Mouse (Mus musculus) ES-Bruce4 (cell line): Measurements from ENCODE around the gene Scube1. TPM values are rescaled to one million over a fixed set of nuclear protein-coding genes. Genes with fewer than 3 reads are reported as not detected.

Experiments
- H3K27ac ChIP-seq: 2 replicates; pipeline ENCODE4 v1.5.1; 2012; ENCODE audit warnings: low read length, inconsistent platforms; ENCODE audit not compliant: insufficient read depth
- H3K27me3 ChIP-seq: 2 replicates; pipeline ENCODE4 v1.6.1; 2012; ENCODE audit warnings: mild to moderate bottlenecking, low read length, inconsistent platforms; ENCODE audit not compliant: control insufficient read depth, poor library complexity, insufficient read depth, severe bottlenecking
- H3K36me3 ChIP-seq: 2 replicates; pipeline ENCODE4 v1.6.1; 2012; ENCODE audit warnings: inconsistent platforms, mild to moderate bottlenecking, low read length, moderate library complexity; ENCODE audit not compliant: control insufficient read depth, poor library complexity, insufficient read depth, severe bottlenecking
- H3K4me1 ChIP-seq: one replicate; pipeline ENCODE4 v1.8.1; 2011; ENCODE audit warnings: low read length; ENCODE audit not compliant: control insufficient read depth, insufficient read depth
- H3K4me3 ChIP-seq: 2 replicates; pipeline ENCODE4 v1.5.1; 2011; ENCODE audit warnings: low read depth, mild to moderate bottlenecking, low read length
- H3K9ac ChIP-seq: 2 replicates; pipeline ENCODE4 v1.6.1; 2012; ENCODE audit warnings: low read depth, mild to moderate bottlenecking, inconsistent platforms; ENCODE audit not compliant: poor library complexity, severe bottlenecking
- H3K9me3 ChIP-seq: replicated peaks from 2 replicates; pipeline ENCODE4 v1.6.1; 2012; ENCODE audit warnings: mild to moderate bottlenecking, low read length, inconsistent platforms; ENCODE audit not compliant: control insufficient read depth, poor library complexity, insufficient read depth, severe bottlenecking
- CTCF ChIP-seq: IDR thresholded peaks from one replicate; pipeline ENCODE4 v1.8.1; 2011; ENCODE audit warnings: low read depth, low read length
- EP300 ChIP-seq: IDR thresholded peaks from 2 replicates; pipeline ENCODE4 v1.6.1; 2011; ENCODE audit warnings: low read depth, low read length; ENCODE audit not compliant: insufficient read depth
- POLR2A ChIP-seq: IDR thresholded peaks from one replicate; pipeline ENCODE4 v1.8.1; 2011; ENCODE audit warnings: low read length; ENCODE audit not compliant: insufficient read depth
- polyA plus RNA-seq: library from polyadenylated mRNA; stranded (reverse); fragments of >200 nt; gene quantifications from 2 replicates; pipeline ENCODE4 v1.2.4, GENCODE M21; 2011; ENCODE audit warnings: low read depth; ENCODE audit not compliant: missing spikeins, insufficient read depth, insufficient read length

Gene Scube1
- polyA plus RNA-seq, 1 experiment, result 0.51 TPM

DNA sequence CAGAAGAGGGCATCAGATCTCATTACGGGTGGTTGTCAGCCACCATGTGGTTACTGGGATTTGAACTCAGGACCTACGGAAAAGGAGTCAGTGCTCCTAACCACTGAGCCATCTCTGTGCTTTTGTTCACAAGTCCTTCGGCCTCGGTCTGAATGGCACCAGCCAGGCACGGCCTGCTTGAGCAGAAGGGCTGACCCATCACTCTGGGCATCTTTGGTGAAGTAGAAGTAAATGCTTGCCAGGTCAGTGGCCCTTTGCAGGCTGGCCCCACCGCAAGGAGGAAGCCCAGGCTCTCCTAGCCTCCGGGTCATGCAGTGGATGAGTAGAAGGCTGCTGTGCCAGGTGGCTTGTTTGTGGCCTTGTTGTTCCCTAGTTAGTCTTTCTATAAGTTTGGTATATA is 121.4 kb downstream of the Scube1 start:
- H3K4me1 ChIP-seq, result no peaks in the 10 kb centered on the region
- H3K27me3 ChIP-seq, result no peaks in the 10 kb centered on the region
- no peak overlapping the region for H3K9ac ChIP-seq
- H3K4me3 ChIP-seq, result no peak overlapping the region
- H3K9me3 ChIP-seq, result no peaks in the 10 kb centered on the region
- TF ChIP-seq POLR2A, result no peak
- TF ChIP-seq EP300, result no peak
- no peak for TF ChIP-seq CTCF
- no peak overlapping the region for H3K27ac ChIP-seq
- H3K36me3 ChIP-seq, result no peaks in the 10 kb centered on the region

GRCm38 (mm10) chr15:83603046-83603396 is 121.8 kb downstream of the Scube1 start:
- H3K4me1 ChIP-seq, result no peaks in the 10 kb centered on the region
- H3K9ac ChIP-seq, result no peak overlapping the region
- TF ChIP-seq POLR2A (no peak), CTCF (peak; percentile 5), EP300 (no peak)
- H3K4me3 ChIP-seq, result no peak overlapping the region
- no peaks in the 10 kb centered on the region for H3K9me3 ChIP-seq
- H3K27me3 ChIP-seq, result no peaks in the 10 kb centered on the region
- no peak overlapping the region for H3K27ac ChIP-seq
- no peaks in the 10 kb centered on the region for H3K36me3 ChIP-seq

- Histone ChIP-seq H3K9ac (no peak overlapping the region), H3K4me1 (no peaks in the 10 kb centered on the region), H3K4me3 (no peak overlapping the region), H3K27ac (no peak overlapping the region), H3K27me3 (no peaks in the 10 kb centered on the region), H3K36me3 (no peaks in the 10 kb centered on the region), H3K9me3 (no peaks in the 10 kb centered on the region)
- TF ChIP-seq CTCF (no peak), EP300 (no peak), POLR2A (no peak)
Observed at GRCm38 (mm10) chr15:83602372-83603045, 122.3 kb downstream of the Scube1 start.

DNA sequence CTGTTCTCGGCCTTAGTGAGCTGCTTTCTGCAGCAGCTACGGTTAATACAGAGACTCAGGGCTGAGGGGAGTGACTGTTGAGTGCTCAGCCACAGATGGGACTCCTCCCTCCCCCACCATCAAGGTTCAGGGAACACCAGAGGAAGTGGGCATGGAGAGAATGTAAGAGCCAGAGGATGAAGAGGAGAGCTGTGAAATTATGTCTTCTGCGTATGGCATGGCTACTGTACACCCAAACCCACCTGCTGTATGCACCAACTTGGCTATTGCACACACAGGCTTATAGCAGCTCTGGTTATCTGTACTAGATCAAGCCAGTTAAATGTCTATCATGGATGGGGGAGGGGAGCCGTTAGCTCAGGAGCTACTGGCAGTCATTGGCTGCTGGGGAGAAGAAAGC is 123.6 kb downstream of the Scube1 start:
- H3K4me3 ChIP-seq, result no peak overlapping the region
- no peak overlapping the region for H3K9ac ChIP-seq
- H3K36me3 ChIP-seq, result no peaks in the 10 kb centered on the region
- H3K27me3 ChIP-seq, result no peaks in the 10 kb centered on the region
- H3K4me1 ChIP-seq, result no peaks in the 10 kb centered on the region
- no peaks in the 10 kb centered on the region for H3K9me3 ChIP-seq
- TF ChIP-seq EP300 (no peak), CTCF (no peak), POLR2A (no peak)
- no peak overlapping the region for H3K27ac ChIP-seq

DNA sequence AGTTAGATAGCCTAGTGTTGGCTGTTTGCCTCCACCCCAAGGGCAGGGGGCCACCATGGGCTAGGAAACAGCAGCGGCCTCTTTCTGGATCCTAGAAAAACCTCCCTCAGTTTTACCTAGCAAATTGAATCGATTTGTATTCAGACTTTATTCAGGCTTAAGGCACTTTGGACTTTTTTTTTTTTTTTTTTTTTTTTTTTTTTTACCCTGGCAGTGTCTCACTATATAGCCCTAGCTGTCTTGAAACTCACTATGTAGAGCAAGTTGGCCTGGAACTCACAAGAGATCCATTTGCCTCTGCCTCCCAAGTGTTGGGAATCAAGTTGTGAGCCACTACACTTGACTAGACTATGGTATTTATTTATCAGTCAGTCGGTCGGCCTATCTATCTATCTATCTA is 128.0 kb downstream of the Scube1 start:
- H3K36me3 ChIP-seq, result no peaks in the 10 kb centered on the region
- no peak overlapping the region for H3K27ac ChIP-seq
- no peak overlapping the region for H3K4me3 ChIP-seq
- H3K4me1 ChIP-seq, result no peaks in the 10 kb centered on the region
- H3K9ac ChIP-seq, result no peak overlapping the region
- TF ChIP-seq POLR2A, result no peak
- no peaks in the 10 kb centered on the region for H3K27me3 ChIP-seq
- H3K9me3 ChIP-seq, result no peaks in the 10 kb centered on the region

DNA sequence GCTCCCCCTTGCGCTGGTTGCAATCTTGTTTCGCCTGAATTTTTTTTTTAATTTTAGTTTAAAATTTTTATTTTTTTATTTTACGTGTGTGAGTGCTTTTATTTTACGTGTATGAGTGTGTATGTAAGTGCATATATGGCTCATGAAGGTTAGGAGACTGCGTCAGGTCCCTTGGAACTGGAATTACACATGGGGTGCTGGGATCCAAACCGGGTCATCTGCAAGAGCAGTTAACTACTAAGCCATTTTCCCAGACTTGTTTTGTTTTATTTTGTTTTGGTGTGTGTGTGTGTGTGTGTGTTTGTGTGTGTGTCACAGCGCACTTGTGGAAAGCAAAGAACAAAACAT is 129.5 kb downstream of the Scube1 start:
- Histone ChIP-seq H3K9me3 (no peaks in the 10 kb centered on the region), H3K4me3 (peak overlapping the region; percentile 13), H3K27me3 (no peaks in the 10 kb centered on the region), H3K27ac (no peak overlapping the region), H3K9ac (peak overlapping the region; percentile 72; the same call in 1 of the 2 replicates), H3K4me1 (no peaks in the 10 kb centered on the region), H3K36me3 (no peaks in the 10 kb centered on the region)
- TF ChIP-seq POLR2A, result no peak
- no peak for TF ChIP-seq EP300
- TF ChIP-seq CTCF, result no peak
